Mouse (Mus musculus): ENCODE data around the gene Frem1. TPM values are rescaled to one million over a fixed set of nuclear protein-coding genes. Genes with fewer than 3 reads are reported as not detected.
A peak's percentile ranks its signal among the peaks of the same experiment; 100 is the strongest.

Frem1 gene
- polyA plus RNA-seq, 2 experiments: 12.8 to 16.6 TPM

DNA sequence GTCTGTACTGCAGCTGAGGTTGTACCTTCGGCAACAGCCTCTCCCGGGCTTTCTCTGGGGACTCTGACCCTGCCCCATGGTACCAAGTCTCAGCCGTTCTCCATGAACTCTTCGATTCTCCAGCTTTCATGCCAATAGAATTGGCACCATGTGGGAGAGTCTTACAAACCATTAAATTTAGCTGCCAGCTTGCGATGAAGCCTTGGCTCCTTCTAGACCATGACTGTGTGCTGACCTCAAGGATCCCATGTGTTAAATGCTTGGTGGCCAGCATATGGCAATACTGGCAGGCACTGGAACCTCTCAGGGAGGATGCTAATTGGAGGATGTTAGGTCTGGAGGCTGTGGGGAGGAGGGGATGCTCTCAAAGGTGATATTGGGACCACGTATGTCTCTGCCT, 4.4 kb upstream of the Frem1 start:
- Histone ChIP-seq H3K9me3 (ENCODE audit: control insufficient read depth, low read length) (no peaks in the 10 kb centered on the region), H3K27ac (replicated peaks; ENCODE audit: low read depth, low read length) (no peak overlapping the region), H3K36me3 (ENCODE audit: control insufficient read depth, insufficient read depth, low read length) (no peaks in the 10 kb centered on the region), H3K27me3 (ENCODE audit: control insufficient read depth, insufficient read depth, low read length) (no peaks in the 10 kb centered on the region), H3K4me2 (replicated peaks; ENCODE audit: low read depth, low read length, severe bottlenecking) (no peak overlapping the region), H3K4me1 (ENCODE audit: control insufficient read depth, insufficient read depth, low read length) (0 out of 2 replicates have a peak, but pooled peaks cover 2% of the 10 kb centered on the region), H3K9ac (ENCODE audit: low read depth, low read length, severe bottlenecking) (no peak overlapping the region), H3K4me3 (replicated peaks; ENCODE audit: low read length) (no peak overlapping the region)
- no peak for DNase-seq (ENCODE audit: low spot score)
- 86% methylated on average over 6 of the region's 6 CpGs for WGBS
- ATAC-seq (ENCODE audit: low FRiP score, low read depth): no peak
- no peak for TF ChIP-seq POLR2A (IDR thresholded peaks at IDR 0.05; ENCODE audit: borderline replicate concordance, extremely low read depth, insufficient read depth, insufficient read length)

DNA sequence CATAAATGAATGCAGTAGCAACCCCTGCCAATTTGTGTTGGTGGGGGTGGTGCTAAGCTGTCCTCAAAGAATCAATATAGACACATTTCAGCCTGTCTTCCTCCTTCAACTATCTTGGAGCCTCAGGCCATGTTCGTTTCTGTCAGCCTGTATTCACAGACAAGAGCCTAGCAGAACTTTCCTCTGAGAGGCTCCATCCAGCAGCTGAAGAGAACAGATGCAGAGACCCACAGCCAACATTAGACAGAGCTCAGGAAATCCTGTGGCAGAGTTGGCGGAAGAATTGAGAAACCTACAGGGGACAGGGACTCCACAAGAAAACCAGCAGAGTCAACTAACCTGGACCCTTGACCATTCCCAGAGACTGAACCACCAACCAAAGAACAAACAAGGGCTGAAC, 3.3 kb upstream of the Frem1 start:
- Histone ChIP-seq H3K9ac (ENCODE audit: low read depth, low read length, severe bottlenecking) (no peak overlapping the region), H3K36me3 (ENCODE audit: control insufficient read depth, insufficient read depth, low read length) (no peaks in the 10 kb centered on the region), H3K4me2 (replicated peaks; ENCODE audit: low read depth, low read length, severe bottlenecking) (no peak overlapping the region), H3K9me3 (ENCODE audit: control insufficient read depth, low read length) (no peaks in the 10 kb centered on the region), H3K4me1 (ENCODE audit: control insufficient read depth, insufficient read depth, low read length) (peaks cover 2% of the 10 kb centered on the region; the same call in 1 of the 2 replicates), H3K27ac (replicated peaks; ENCODE audit: low read depth, low read length) (no peak overlapping the region), H3K4me3 (replicated peaks; ENCODE audit: low read length) (no peak overlapping the region), H3K27me3 (ENCODE audit: control insufficient read depth, insufficient read depth, low read length) (no peaks in the 10 kb centered on the region)
- 69% methylated on average over 2 of the region's 2 CpGs for WGBS
- ATAC-seq (ENCODE audit: low FRiP score, low read depth): no peak
- TF ChIP-seq POLR2A (IDR thresholded peaks at IDR 0.05; ENCODE audit: borderline replicate concordance, extremely low read depth, insufficient read depth, insufficient read length): no peak
- no peak for DNase-seq (ENCODE audit: low spot score)

DNA sequence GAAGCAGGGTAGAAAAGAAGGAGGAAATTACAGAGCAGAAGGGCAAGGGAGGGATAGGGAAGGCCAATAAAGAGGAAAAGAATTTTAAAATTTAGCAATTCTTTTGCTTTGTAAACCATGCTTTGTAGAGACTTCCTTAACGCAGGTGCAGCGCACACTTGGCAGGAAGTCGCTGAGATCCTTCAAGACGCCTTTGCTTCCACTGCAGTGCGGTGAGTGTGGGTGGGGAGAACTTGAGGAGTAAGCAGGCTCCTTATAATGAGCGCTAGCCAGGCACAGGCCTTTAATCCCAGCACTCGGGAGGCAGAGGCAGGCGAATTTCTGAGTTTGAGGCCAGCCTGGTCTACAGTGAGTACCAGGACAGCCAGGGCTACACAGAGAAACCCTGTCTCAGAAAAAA, 1.1 kb upstream of the Frem1 start:
- Histone ChIP-seq H3K9me3 (ENCODE audit: control insufficient read depth, low read length) (no peaks in the 10 kb centered on the region), H3K27ac (replicated peaks; ENCODE audit: low read depth, low read length) (no peak overlapping the region), H3K4me1 (ENCODE audit: control insufficient read depth, insufficient read depth, low read length) (peaks cover 11% of the 10 kb centered on the region), H3K36me3 (ENCODE audit: control insufficient read depth, insufficient read depth, low read length) (no peaks in the 10 kb centered on the region), H3K9ac (ENCODE audit: low read depth, low read length, severe bottlenecking) (no peak overlapping the region), H3K27me3 (ENCODE audit: control insufficient read depth, insufficient read depth, low read length) (no peaks in the 10 kb centered on the region), H3K4me3 (replicated peaks; ENCODE audit: low read length) (no peak overlapping the region), H3K4me2 (replicated peaks; ENCODE audit: low read depth, low read length, severe bottlenecking) (no peak overlapping the region)
- DNase-seq (ENCODE audit: low spot score): no peak
- ATAC-seq (ENCODE audit: low FRiP score, low read depth): no peak
- no peak for TF ChIP-seq POLR2A (IDR thresholded peaks at IDR 0.05; ENCODE audit: borderline replicate concordance, extremely low read depth, insufficient read depth, insufficient read length)
- 82% methylated on average over 8 of the region's 8 CpGs for WGBS

DNA sequence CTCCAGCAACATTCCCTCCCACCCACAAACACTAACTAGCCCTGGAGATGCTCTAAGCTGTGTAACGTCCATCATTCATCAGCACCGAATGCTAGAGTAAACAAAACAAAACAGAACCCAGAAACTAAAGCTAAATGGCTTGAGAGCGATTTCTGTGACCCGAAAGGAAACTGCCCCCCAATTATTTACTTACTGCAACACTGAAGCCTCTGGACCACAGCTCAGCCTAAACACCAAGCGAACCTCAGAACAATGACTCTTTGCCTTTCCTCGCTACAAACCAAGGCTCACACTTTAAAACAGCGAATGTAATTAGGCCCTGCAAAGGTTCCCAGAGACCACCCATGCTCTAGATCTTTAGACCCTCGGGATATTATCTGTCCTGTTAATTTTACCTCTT, 963 bp downstream of the Frem1 start:
- DNase-seq (ENCODE audit: low spot score): no peak
- no peaks in the 10 kb centered on the region for H3K27me3 ChIP-seq (ENCODE audit: control insufficient read depth, insufficient read depth, low read length)
- TF ChIP-seq POLR2A (IDR thresholded peaks at IDR 0.05; ENCODE audit: borderline replicate concordance, extremely low read depth, insufficient read depth, insufficient read length): no peak
- no peaks in the 10 kb centered on the region for H3K36me3 ChIP-seq (ENCODE audit: control insufficient read depth, insufficient read depth, low read length)
- WGBS: 7% methylated on average over 8 of the region's 8 CpGs
- peak overlapping the region; percentile 37 for H3K4me3 ChIP-seq (replicated peaks; ENCODE audit: low read length)
- peak overlapping the region; percentile 52 for H3K4me2 ChIP-seq (replicated peaks; ENCODE audit: low read depth, low read length, severe bottlenecking)
- H3K9ac ChIP-seq (ENCODE audit: low read depth, low read length, severe bottlenecking): peak overlapping the region; percentile 60
- no peaks in the 10 kb centered on the region for H3K9me3 ChIP-seq (ENCODE audit: control insufficient read depth, low read length)
- ATAC-seq (ENCODE audit: low FRiP score, low read depth): no peak
- peaks cover 28% of the 10 kb centered on the region for H3K4me1 ChIP-seq (ENCODE audit: control insufficient read depth, insufficient read depth, low read length)
- H3K27ac ChIP-seq (replicated peaks; ENCODE audit: low read depth, low read length): peak overlapping the region; percentile 5; the same call in 1 of the 2 replicates

DNA sequence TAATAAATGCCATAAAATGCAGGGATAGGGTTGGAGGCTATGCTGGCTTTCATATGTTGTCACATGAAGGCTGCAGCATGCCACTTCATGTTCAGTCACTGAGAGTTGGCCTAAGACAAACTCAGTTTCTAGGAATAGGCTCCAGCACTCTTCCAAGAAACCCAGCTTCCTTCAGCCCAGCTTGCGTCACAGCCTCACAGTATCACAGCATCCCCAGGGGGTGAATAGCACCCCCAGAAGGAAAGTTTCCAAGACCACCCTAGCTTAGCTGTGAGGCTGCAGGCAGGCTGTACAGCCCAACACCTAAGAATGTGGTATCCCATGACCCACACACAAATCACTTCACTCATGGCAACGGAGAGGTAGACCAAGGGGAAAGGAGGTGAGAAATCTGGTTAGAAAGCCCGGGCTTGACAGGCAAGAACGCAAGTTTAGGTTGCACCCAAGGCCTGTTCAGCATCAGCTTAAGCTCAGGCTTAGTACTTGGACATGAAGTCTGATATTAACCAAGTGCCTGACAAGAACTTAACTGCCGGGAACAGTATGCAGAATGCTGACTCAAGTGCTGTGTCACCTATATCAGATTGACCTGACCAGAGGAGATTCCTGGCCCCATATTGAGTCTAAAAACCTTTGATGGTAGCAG, 1.9 kb downstream of the Frem1 start:
- H3K9ac ChIP-seq (ENCODE audit: low read depth, low read length, severe bottlenecking): no peak overlapping the region
- no peaks in the 10 kb centered on the region for H3K36me3 ChIP-seq (ENCODE audit: control insufficient read depth, insufficient read depth, low read length)
- no peaks in the 10 kb centered on the region for H3K27me3 ChIP-seq (ENCODE audit: control insufficient read depth, insufficient read depth, low read length)
- peak overlapping the region; percentile 52 for H3K4me2 ChIP-seq (replicated peaks; ENCODE audit: low read depth, low read length, severe bottlenecking)
- no peak overlapping the region for H3K27ac ChIP-seq (replicated peaks; ENCODE audit: low read depth, low read length)
- H3K9me3 ChIP-seq (ENCODE audit: control insufficient read depth, low read length): no peaks in the 10 kb centered on the region
- 31% methylated on average over 5 of the region's 5 CpGs for WGBS
- H3K4me3 ChIP-seq (replicated peaks; ENCODE audit: low read length): peak overlapping the region; percentile 37
- H3K4me1 ChIP-seq (ENCODE audit: control insufficient read depth, insufficient read depth, low read length): peaks cover 37% of the 10 kb centered on the region
- ATAC-seq (ENCODE audit: low FRiP score, low read depth) (no peak), DNase-seq (ENCODE audit: low spot score) (no peak)
- no peak for TF ChIP-seq POLR2A (IDR thresholded peaks at IDR 0.05; ENCODE audit: borderline replicate concordance, extremely low read depth, insufficient read depth, insufficient read length)

All from limb, embryonic 14.5 days (tissue).